Mouse (Mus musculus) ES-Bruce4 (cell line): ENCODE data around the gene Dcbld2. TPM values are rescaled to one million over a fixed set of nuclear protein-coding genes. Genes with fewer than 3 reads are reported as not detected.

Source experiments
- H3K27ac ChIP-seq: 2 replicates; pipeline ENCODE4 v1.5.1; 2012; ENCODE audit warnings: low read length, inconsistent platforms; ENCODE audit not compliant: insufficient read depth
- H3K27me3 ChIP-seq: 2 replicates; pipeline ENCODE4 v1.6.1; 2012; ENCODE audit warnings: mild to moderate bottlenecking, low read length, inconsistent platforms; ENCODE audit not compliant: control insufficient read depth, poor library complexity, insufficient read depth, severe bottlenecking
- H3K36me3 ChIP-seq: 2 replicates; pipeline ENCODE4 v1.6.1; 2012; ENCODE audit warnings: inconsistent platforms, mild to moderate bottlenecking, low read length, moderate library complexity; ENCODE audit not compliant: control insufficient read depth, poor library complexity, insufficient read depth, severe bottlenecking
- H3K4me1 ChIP-seq: one replicate; pipeline ENCODE4 v1.8.1; 2011; ENCODE audit warnings: low read length; ENCODE audit not compliant: control insufficient read depth, insufficient read depth
- H3K4me3 ChIP-seq: 2 replicates; pipeline ENCODE4 v1.5.1; 2011; ENCODE audit warnings: low read depth, mild to moderate bottlenecking, low read length
- H3K9ac ChIP-seq: 2 replicates; pipeline ENCODE4 v1.6.1; 2012; ENCODE audit warnings: low read depth, mild to moderate bottlenecking, inconsistent platforms; ENCODE audit not compliant: poor library complexity, severe bottlenecking
- H3K9me3 ChIP-seq: replicated peaks from 2 replicates; pipeline ENCODE4 v1.6.1; 2012; ENCODE audit warnings: mild to moderate bottlenecking, low read length, inconsistent platforms; ENCODE audit not compliant: control insufficient read depth, poor library complexity, insufficient read depth, severe bottlenecking
- CTCF ChIP-seq: IDR thresholded peaks from one replicate; pipeline ENCODE4 v1.8.1; 2011; ENCODE audit warnings: low read depth, low read length
- EP300 ChIP-seq: IDR thresholded peaks from 2 replicates; pipeline ENCODE4 v1.6.1; 2011; ENCODE audit warnings: low read depth, low read length; ENCODE audit not compliant: insufficient read depth
- POLR2A ChIP-seq: IDR thresholded peaks from one replicate; pipeline ENCODE4 v1.8.1; 2011; ENCODE audit warnings: low read length; ENCODE audit not compliant: insufficient read depth
- polyA plus RNA-seq: library from polyadenylated mRNA; stranded (reverse); fragments of >200 nt; gene quantifications from 2 replicates; pipeline ENCODE4 v1.2.4, GENCODE M21; 2011; ENCODE audit warnings: low read depth; ENCODE audit not compliant: missing spikeins, insufficient read depth, insufficient read length

Dcbld2 gene
- 53.5 and 63.9 TPM in 2 replicates for polyA plus RNA-seq

DNA sequence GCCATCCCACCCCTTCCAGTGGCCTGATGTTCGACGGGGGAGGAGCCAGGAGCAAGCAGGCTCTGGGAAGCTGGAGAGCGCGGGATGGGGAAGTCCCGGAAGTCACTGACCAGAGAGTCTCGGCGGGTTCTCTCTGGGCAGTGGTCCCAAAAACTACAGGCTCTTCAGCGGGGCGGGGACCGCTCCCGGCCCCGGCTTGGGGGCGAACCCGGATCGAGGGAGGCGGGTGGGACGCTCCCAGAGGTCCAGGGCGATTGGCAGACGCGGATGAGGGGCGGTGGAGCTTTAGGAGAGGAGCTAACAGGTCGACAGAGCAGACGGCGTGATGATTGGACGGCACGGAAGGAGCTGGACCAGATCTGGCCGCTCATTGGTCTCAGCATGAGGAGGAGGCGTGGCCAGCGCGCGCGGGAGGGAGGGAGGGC is at the start of gene Dcbld2:
TSS of gene Dcbld2 (plus strand) at position 382 of the 425 bp plus-strand sequence.
- H3K9me3 ChIP-seq, result no peaks in the 10 kb centered on the region
- H3K4me3 ChIP-seq, result peak within 1 kb of the TSS; percentile 88
- H3K27me3 ChIP-seq, result no peaks in the 10 kb centered on the region
- no peak within 1 kb of the TSS for H3K27ac ChIP-seq
- TF ChIP-seq CTCF (no peak), POLR2A (no peak)
- peak within 1 kb of the TSS; percentile 86 for H3K9ac ChIP-seq
- no peaks in the 10 kb centered on the region for H3K4me1 ChIP-seq
- H3K36me3 ChIP-seq, result no peaks in the 10 kb centered on the region

DNA sequence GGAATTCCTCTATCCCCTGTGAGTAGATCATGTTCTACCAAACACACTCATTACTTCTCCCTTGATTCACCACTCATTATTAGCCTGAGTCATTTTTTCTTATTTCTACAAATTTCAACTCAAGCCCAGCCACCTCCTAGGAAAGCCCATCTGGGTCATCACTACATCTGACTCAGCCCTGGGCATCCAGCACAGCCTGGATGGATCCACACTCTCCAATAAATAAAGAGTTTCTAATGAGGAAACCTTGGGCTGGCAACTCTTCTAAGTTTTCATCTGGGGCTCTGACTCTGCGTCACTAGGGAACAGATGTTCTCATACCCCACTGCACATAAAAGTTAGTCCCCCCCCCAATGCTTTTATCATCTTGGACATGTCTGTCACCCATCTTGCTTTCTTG is 31.1 kb upstream of the Dcbld2 start:
- Histone ChIP-seq H3K36me3 (no peaks in the 10 kb centered on the region), H3K9me3 (peaks cover 5% of the 10 kb centered on the region; the same call in 1 of the 2 replicates), H3K27me3 (no peaks in the 10 kb centered on the region), H3K27ac (no peak overlapping the region), H3K9ac (no peak overlapping the region), H3K4me3 (no peak overlapping the region), H3K4me1 (no peaks in the 10 kb centered on the region)
- no peak for TF ChIP-seq CTCF
- TF ChIP-seq POLR2A, result no peak
- no peak for TF ChIP-seq EP300

DNA sequence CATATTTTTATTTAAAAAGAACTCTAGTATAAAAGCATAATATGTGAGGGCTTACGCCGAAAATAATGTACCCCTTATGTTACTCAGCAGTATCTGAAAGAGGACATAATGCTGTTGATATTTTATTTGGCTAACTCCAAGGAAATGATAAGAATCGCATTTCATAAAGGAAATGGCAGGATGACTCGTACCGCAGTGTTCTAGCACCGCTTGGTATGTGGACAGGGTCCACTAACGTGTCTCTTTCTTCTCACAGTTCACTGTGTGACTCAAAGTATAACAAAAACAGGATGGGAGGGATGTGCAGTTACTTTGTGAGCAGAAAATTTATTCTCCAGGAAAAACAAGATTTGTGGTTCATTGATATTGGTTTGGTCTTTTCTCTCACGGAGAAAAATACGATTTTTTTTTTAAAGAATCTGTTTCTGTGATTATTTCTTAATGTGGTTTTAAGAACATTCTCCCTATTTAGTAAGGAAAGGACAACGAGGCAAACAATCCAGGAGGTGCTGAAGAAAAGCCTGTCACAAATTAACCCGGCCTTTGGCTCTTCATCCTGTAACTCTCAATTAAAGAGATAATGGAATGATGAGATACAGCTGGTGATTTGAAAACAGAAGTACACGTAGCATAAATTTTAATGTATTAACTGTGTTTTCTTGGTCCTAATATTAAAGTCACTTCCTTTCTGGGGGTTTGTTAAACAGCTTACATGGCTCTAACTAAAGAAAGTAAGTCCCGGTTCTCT is 30.3 kb upstream of the Dcbld2 start:
- Histone ChIP-seq H3K36me3 (no peaks in the 10 kb centered on the region), H3K4me3 (no peak overlapping the region), H3K9ac (no peak overlapping the region), H3K9me3 (peaks cover 5% of the 10 kb centered on the region; the same call in 1 of the 2 replicates), H3K4me1 (no peaks in the 10 kb centered on the region), H3K27ac (no peak overlapping the region), H3K27me3 (no peaks in the 10 kb centered on the region)
- TF ChIP-seq POLR2A (no peak), EP300 (no peak), CTCF (no peak)

DNA sequence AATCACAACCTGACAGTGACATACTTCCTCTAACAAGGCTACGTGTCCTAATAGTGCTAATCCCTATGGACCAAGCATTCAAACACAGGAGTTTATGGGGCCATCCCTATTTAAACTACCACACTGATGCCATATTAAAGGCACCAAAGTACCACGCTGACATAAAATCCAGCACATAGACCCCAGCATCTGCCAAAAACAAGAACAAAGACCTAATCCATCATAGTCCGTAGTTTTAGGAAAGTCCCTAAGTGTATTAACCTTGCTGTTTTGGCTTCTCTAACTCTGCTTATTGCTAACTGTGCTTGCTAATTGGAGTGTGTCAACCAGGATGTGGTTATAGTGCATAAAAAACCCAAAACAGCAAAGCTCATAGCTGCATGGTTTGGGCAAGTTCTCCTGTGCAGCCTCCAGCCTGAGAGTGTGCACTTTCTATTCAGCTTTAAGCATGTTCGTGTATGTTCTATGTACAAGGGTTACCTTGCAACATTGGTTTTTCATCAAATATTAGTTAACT is 21.9 kb upstream of the Dcbld2 start:
- H3K4me1 ChIP-seq, result no peaks in the 10 kb centered on the region
- H3K36me3 ChIP-seq, result no peaks in the 10 kb centered on the region
- no peak overlapping the region for H3K27ac ChIP-seq
- H3K9me3 ChIP-seq, result no peaks in the 10 kb centered on the region
- TF ChIP-seq EP300 (no peak), POLR2A (no peak), CTCF (no peak)
- H3K27me3 ChIP-seq, result no peaks in the 10 kb centered on the region
- H3K9ac ChIP-seq, result no peak overlapping the region
- no peak overlapping the region for H3K4me3 ChIP-seq

DNA sequence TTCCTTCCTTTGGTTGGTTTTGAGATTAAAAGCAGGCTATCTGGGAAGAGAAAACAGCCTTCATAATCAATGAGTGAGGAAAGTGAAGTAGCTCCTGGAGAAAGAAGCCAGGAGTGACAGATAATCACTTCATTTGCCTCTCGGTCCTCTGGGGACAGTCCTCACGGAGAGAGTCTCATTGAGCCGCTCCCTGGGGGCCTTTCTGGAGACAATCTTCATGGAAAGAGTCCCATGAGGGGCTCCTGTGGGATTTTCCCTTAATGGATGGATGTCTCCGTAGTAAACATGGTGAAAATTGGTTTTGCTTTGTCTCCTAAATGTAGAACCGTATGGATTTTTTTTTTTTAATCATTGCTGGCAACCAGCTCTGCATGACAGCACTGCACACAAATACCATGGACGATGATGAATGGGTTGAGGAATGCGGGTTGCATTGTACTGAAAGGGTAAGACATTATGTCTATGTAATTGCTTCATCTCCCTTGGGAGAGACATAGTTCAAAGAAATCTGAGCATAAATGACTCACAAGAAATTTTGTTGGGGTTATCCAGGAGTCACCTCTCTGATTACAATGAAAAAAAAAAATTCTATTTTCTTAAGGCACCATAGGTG is 19.0 kb upstream of the Dcbld2 start:
- no peak overlapping the region for H3K9ac ChIP-seq
- H3K36me3 ChIP-seq, result no peaks in the 10 kb centered on the region
- no peaks in the 10 kb centered on the region for H3K4me1 ChIP-seq
- no peaks in the 10 kb centered on the region for H3K27me3 ChIP-seq
- H3K9me3 ChIP-seq, result no peaks in the 10 kb centered on the region
- no peak overlapping the region for H3K4me3 ChIP-seq
- H3K27ac ChIP-seq, result no peak overlapping the region
- no peak for TF ChIP-seq POLR2A
- no peak for TF ChIP-seq CTCF
- TF ChIP-seq EP300, result no peak

DNA sequence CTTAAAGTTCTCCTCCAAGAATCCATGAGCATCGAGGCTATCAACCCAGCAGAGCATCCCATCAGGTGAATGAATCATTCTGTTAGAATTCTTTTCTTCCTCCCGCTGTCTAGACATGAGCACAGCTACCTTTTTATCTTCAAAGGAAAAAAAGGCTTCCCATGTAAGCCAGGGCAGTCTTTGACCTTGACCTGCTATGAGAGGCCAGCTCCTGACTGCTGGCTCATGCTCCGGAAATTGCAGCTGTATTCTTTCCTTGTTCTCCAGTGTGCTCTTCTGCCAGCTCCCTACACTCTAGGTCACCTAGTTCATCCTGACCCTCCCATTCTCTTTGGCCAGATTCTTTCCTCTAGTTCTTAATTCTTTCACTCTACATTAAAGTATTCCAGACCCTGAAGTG is 15.2 kb upstream of the Dcbld2 start:
- H3K9ac ChIP-seq, result no peak overlapping the region
- no peaks in the 10 kb centered on the region for H3K4me1 ChIP-seq
- TF ChIP-seq CTCF, result no peak
- TF ChIP-seq POLR2A, result no peak
- TF ChIP-seq EP300, result no peak
- no peaks in the 10 kb centered on the region for H3K36me3 ChIP-seq
- no peaks in the 10 kb centered on the region for H3K9me3 ChIP-seq
- H3K27ac ChIP-seq, result no peak overlapping the region
- H3K4me3 ChIP-seq, result no peak overlapping the region
- H3K27me3 ChIP-seq, result no peaks in the 10 kb centered on the region
